Mouse (Mus musculus): ENCODE results near the gene Sec63. TPM values are rescaled to one million over a fixed set of nuclear protein-coding genes. Genes with fewer than 3 reads are reported as not detected.

Gene Sec63
- polyA plus RNA-seq, 1 experiment from 2014 or later, result 25.6 TPM

- WGBS, result 0% methylated on average over 63 of the region's 66 CpGs
- peak overlapping the region; percentile 96 for H3K4me3 ChIP-seq
Observed at GRCm38 (mm10) chr10:42761901-42762669, 789 bp downstream of the Sec63 start.

GRCm38 (mm10) chr10:42762670-42763058 lies 1.4 kb downstream of the Sec63 start:
- Histone ChIP-seq H3K36me3 (no peaks in the 10 kb centered on the region), H3K27me3 (no peaks in the 10 kb centered on the region), H3K9ac (peak overlapping the region; percentile 97), H3K4me2 (peak overlapping the region; percentile 91), H3K27ac (replicated peaks) (peak overlapping the region; percentile 95), H3K4me3 (peak overlapping the region; percentile 96), H3K9me3 (no peaks in the 10 kb centered on the region), H3K4me1 (replicated peaks) (peaks cover 35% of the 10 kb centered on the region)
- under 1% methylated on average over 6 of the region's 6 CpGs for WGBS
- no peak for ATAC-seq (ENCODE audit: low read depth)

More at GRCm38 (mm10) chr10:42761901-42762669, 789 bp downstream of the Sec63 start:
- peak overlapping the region; percentile 91 for H3K4me2 ChIP-seq
- H3K9me3 ChIP-seq, result no peaks in the 10 kb centered on the region
- H3K27me3 ChIP-seq, result no peaks in the 10 kb centered on the region
- no peaks in the 10 kb centered on the region for H3K36me3 ChIP-seq
- peak overlapping the region; percentile 97 for H3K9ac ChIP-seq
- ATAC-seq (ENCODE audit: low read depth), result peak; percentile 64
- H3K27ac ChIP-seq (replicated peaks), result peak overlapping the region; percentile 95
- peaks cover 35% of the 10 kb centered on the region for H3K4me1 ChIP-seq (replicated peaks)

GRCm38 (mm10) chr10:42763246-42763645 lies 1.9 kb downstream of the Sec63 start:
- peak overlapping the region; percentile 96 for H3K4me3 ChIP-seq
- WGBS, result 47% methylated on average over 4 of the region's 4 CpGs

DNA sequence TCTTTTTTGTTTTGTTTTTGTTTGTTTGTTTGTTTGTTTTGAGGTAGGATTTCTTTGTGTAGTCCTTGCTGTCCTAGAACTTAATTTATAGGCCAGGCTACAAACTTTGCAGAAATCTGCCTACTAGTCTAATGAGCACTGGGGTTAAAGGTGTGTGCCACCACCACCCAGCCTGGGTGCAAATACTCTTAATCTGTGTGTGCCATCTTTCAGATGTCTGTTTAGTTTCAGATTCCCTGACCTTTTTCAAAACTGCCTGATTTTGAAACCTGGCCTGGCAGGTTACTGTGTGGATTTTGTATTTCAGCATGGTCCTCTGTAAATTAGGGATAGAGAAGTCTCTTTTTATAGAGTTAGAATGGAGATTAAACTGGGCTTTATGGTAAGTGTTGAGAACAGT lies 4.0 kb downstream of the Sec63 start:
- no peak overlapping the region for H3K4me2 ChIP-seq
- peaks cover 35% of the 10 kb centered on the region for H3K4me1 ChIP-seq (replicated peaks)
- H3K27ac ChIP-seq (replicated peaks), result no peak overlapping the region
- no peaks in the 10 kb centered on the region for H3K9me3 ChIP-seq
- no peaks in the 10 kb centered on the region for H3K36me3 ChIP-seq
- no peaks in the 10 kb centered on the region for H3K27me3 ChIP-seq
- H3K4me3 ChIP-seq, result no peak overlapping the region
- ATAC-seq (ENCODE audit: low read depth), result no peak
- H3K9ac ChIP-seq, result no peak overlapping the region

More at GRCm38 (mm10) chr10:42763246-42763645, 1.9 kb downstream of the Sec63 start:
- Histone ChIP-seq H3K4me2 (peak overlapping the region; percentile 91), H3K9ac (peak overlapping the region; percentile 62), H3K36me3 (no peaks in the 10 kb centered on the region), H3K4me1 (replicated peaks) (peaks cover 35% of the 10 kb centered on the region), H3K9me3 (no peaks in the 10 kb centered on the region), H3K27ac (replicated peaks) (no peak overlapping the region), H3K27me3 (no peaks in the 10 kb centered on the region)
- ATAC-seq (ENCODE audit: low read depth), result no peak

DNA sequence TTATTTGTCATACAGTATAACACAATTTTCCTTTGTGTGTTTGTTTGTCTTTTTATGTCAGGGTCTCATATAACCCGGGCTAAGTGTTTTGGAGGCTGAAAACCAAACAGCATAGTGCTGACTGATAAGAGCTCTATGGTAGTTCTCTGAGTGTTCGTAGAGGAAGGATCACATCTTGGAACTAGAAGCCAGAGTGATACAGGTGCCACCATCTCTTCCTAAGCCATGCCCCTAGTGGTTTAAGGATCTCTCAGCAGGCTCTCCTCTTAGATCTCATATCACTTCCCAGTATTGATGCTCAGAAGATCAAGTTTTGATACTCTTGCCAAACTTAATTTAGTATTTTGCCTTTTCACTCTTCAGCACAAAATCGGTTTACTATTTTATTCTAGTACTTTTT lies 14.2 kb downstream of the Sec63 start:
- Histone ChIP-seq H3K36me3 (no peaks in the 10 kb centered on the region), H3K4me2 (no peak overlapping the region), H3K9me3 (no peaks in the 10 kb centered on the region), H3K27me3 (no peaks in the 10 kb centered on the region), H3K4me3 (no peak overlapping the region), H3K9ac (no peak overlapping the region), H3K4me1 (replicated peaks) (no peaks in the 10 kb centered on the region), H3K27ac (replicated peaks) (no peak overlapping the region)
- ATAC-seq (ENCODE audit: low read depth), result no peak
- 92% methylated on average over 3 of the region's 3 CpGs for WGBS

DNA sequence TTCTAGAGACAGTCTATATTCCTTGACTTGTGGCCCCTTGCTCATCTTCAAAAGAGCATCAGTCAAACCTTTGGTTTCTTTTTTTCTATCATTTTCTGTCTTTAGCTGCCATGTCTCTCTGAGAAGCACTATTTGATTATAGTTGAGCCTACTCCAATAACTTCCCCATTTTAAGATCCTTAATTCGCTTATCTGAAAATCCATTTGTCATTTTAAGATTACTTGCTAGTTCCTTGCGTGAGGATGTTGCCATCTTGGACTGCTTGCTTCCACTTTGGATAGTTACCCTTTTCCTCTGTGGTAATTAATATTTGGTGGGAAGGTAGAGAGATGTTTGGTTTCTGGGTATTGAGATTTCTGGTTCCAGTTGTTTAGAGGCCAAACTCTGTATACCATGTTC lies 19.5 kb downstream of the Sec63 start:
- no peaks in the 10 kb centered on the region for H3K9me3 ChIP-seq
- no peaks in the 10 kb centered on the region for H3K4me1 ChIP-seq (replicated peaks)
- no peak overlapping the region for H3K4me2 ChIP-seq
- no peaks in the 10 kb centered on the region for H3K27me3 ChIP-seq
- H3K36me3 ChIP-seq, result peaks cover 3% of the 10 kb centered on the region
- H3K9ac ChIP-seq, result no peak overlapping the region
- H3K4me3 ChIP-seq, result no peak overlapping the region
- 89% methylated on average over 2 of the region's 2 CpGs for WGBS
- ATAC-seq (ENCODE audit: low read depth), result no peak
- no peak overlapping the region for H3K27ac ChIP-seq (replicated peaks)

GRCm38 (mm10) chr10:42781672-42782071 lies 20.4 kb downstream of the Sec63 start:
- no peaks in the 10 kb centered on the region for H3K27me3 ChIP-seq
- H3K4me1 ChIP-seq (replicated peaks), result no peaks in the 10 kb centered on the region
- peaks cover 10% of the 10 kb centered on the region for H3K36me3 ChIP-seq
- ATAC-seq (ENCODE audit: low read depth), result no peak
- WGBS, result 72% methylated on average over 3 of the region's 3 CpGs
- H3K4me2 ChIP-seq, result no peak overlapping the region
- H3K27ac ChIP-seq (replicated peaks), result no peak overlapping the region
- no peaks in the 10 kb centered on the region for H3K9me3 ChIP-seq
- no peak overlapping the region for H3K4me3 ChIP-seq
- H3K9ac ChIP-seq, result no peak overlapping the region

DNA sequence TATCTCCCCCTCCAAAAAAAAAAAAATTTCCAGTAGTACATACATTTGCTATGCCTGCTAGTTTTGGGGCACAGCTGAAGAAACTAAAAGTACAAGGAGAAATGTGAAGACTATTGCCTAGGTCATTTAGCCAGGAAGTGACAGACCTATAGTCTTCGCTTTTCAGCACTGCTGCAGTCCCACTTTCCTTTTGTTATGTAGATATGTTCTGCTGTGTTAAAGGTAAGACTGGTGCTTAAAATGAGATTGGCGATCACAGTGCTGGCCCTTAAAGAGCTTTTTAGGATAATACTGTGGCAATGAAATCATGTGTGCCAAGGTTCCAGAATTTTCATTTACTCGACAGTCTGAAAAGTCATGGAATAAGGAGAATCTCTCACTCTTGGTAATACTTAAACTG lies 39.6 kb downstream of the Sec63 start:
- Histone ChIP-seq H3K9me3 (no peaks in the 10 kb centered on the region), H3K4me3 (no peak overlapping the region), H3K4me1 (replicated peaks) (no peaks in the 10 kb centered on the region), H3K4me2 (no peak overlapping the region), H3K27ac (replicated peaks) (no peak overlapping the region), H3K9ac (no peak overlapping the region), H3K36me3 (peaks cover 59% of the 10 kb centered on the region), H3K27me3 (no peaks in the 10 kb centered on the region)
- no peak for ATAC-seq (ENCODE audit: low read depth)
- WGBS, result 67% methylated on average over 3 of the region's 3 CpGs

- peaks cover 70% of the 10 kb centered on the region for H3K36me3 ChIP-seq
- no peak overlapping the region for H3K27ac ChIP-seq (replicated peaks)
- 60% methylated on average over 6 of the region's 6 CpGs for WGBS
Observed at GRCm38 (mm10) chr10:42825923-42826322, 64.6 kb downstream of the Sec63 start.

GRCm38 (mm10) chr10:42827155-42827554 lies 65.9 kb downstream of the Sec63 start:
- Histone ChIP-seq H3K4me1 (replicated peaks) (0 out of 2 replicates have a peak, but pooled peaks cover 7% of the 10 kb centered on the region), H3K9ac (no peak overlapping the region), H3K36me3 (peaks cover 71% of the 10 kb centered on the region), H3K27ac (replicated peaks) (no peak overlapping the region), H3K9me3 (no peaks in the 10 kb centered on the region), H3K4me2 (no peak overlapping the region), H3K27me3 (no peaks in the 10 kb centered on the region), H3K4me3 (no peak overlapping the region)
- WGBS, result 82% methylated on average over 5 of the region's 5 CpGs
- ATAC-seq (ENCODE audit: low read depth), result no peak

More at GRCm38 (mm10) chr10:42825923-42826322, 64.6 kb downstream of the Sec63 start:
- Histone ChIP-seq H3K9ac (no peak overlapping the region), H3K4me2 (no peak overlapping the region), H3K4me1 (replicated peaks) (no peaks in the 10 kb centered on the region), H3K4me3 (no peak overlapping the region), H3K27me3 (no peaks in the 10 kb centered on the region), H3K9me3 (no peaks in the 10 kb centered on the region)
- no peak for ATAC-seq (ENCODE audit: low read depth)

- no peak overlapping the region for H3K4me3 ChIP-seq
- no peak overlapping the region for H3K27ac ChIP-seq (replicated peaks)
- H3K9ac ChIP-seq, result no peak overlapping the region
- no peaks in the 10 kb centered on the region for H3K27me3 ChIP-seq
- H3K4me1 ChIP-seq (replicated peaks), result peaks cover 24% of the 10 kb centered on the region
- no peaks in the 10 kb centered on the region for H3K9me3 ChIP-seq
- 84% methylated on average over 2 of the region's 2 CpGs for WGBS
- no peak for ATAC-seq (ENCODE audit: low read depth)
- no peak overlapping the region for H3K4me2 ChIP-seq
- peaks cover 71% of the 10 kb centered on the region for H3K36me3 ChIP-seq
Observed at GRCm38 (mm10) chr10:42830007-42830406, 68.7 kb downstream of the Sec63 start.

DNA sequence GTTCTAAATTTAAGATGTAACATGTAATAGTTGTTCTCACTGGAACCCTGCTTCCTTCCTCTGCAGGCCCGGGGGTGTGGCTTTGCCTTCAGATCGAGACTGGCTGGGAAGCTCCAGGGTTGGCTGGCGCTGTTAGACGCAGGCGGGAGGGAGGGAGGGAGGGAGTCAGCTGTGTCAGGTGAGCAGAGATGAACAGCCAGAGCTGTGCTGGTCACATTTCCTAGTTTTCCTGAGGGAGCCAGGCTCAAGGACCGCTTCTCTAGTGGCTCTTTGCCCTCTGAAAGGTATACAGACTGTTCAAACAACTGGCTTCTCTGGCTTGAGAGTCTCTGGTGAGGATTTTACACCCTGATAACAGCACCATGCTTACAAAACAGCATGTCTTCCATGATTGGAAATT lies 69.1 kb downstream of the Sec63 start:
- Histone ChIP-seq H3K4me2 (no peak overlapping the region), H3K27ac (replicated peaks) (no peak overlapping the region), H3K36me3 (peaks cover 71% of the 10 kb centered on the region), H3K27me3 (no peaks in the 10 kb centered on the region), H3K9ac (no peak overlapping the region), H3K4me1 (replicated peaks) (peaks cover 24% of the 10 kb centered on the region), H3K9me3 (no peaks in the 10 kb centered on the region), H3K4me3 (no peak overlapping the region)
- ATAC-seq (ENCODE audit: low read depth), result no peak
- whole genome bisulfite sequencing, result 64% methylated on average over 5 of the region's 6 CpGs

DNA sequence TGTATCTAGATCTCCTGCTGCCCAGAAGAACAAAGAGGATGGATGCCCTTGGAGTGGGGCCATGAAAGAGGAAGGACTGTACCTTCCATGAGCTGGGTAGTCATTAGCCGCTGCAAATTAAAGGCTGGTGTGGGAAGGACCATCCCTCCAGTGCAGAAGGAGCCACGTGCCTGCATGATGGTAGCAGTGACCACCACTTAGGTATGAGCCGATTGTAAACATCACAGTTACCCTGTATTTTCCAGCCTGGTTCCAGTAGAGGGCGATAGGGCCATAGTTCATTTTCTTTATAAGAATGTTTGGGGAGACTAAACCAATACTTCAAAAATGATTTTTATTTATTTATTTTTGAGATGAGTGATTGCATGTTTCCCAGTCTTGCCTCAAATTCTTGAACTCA lies 71.4 kb downstream of the Sec63 start:
- Histone ChIP-seq H3K27me3 (no peaks in the 10 kb centered on the region), H3K9me3 (no peaks in the 10 kb centered on the region), H3K4me1 (replicated peaks) (peaks cover 24% of the 10 kb centered on the region), H3K27ac (replicated peaks) (no peak overlapping the region), H3K4me3 (no peak overlapping the region), H3K4me2 (no peak overlapping the region), H3K9ac (no peak overlapping the region), H3K36me3 (peaks cover 75% of the 10 kb centered on the region)
- WGBS, result 51% methylated on average over 4 of the region's 4 CpGs
- 0 out of 2 replicates have a peak, but pooled peaks have one; percentile 33 for ATAC-seq (ENCODE audit: low read depth)

All from neural tube, embryonic 13.5 days (tissue).